Mouse (Mus musculus) limb, embryonic 14.5 days (tissue): Measurements from ENCODE around the gene Cald1. TPM values are rescaled to one million over a fixed set of nuclear protein-coding genes. Genes with fewer than 3 reads are reported as not detected.

ENCODE experiments used
- ATAC-seq: fragments of 200-750 bp; cut with Nextera tagmentation; 2 replicates; pipeline ENCODE4 v1.8.0; 2017; ENCODE audit warnings: low read depth, moderate number of reproducible peaks, moderate TSS enrichment; ENCODE audit not compliant: low FRiP score
- DNase-seq: peaks from one replicate; pipeline ENCODE4 v3.0.0-alpha.2; 2015; ENCODE audit warnings: low spot score
- H3K27ac ChIP-seq: fragments of 300-500 bp; sonication (generic); replicated peaks from 2 replicates; pipeline ENCODE4 v1.5.1; 2014; ENCODE audit warnings: low read depth, mild to moderate bottlenecking, low read length, moderate library complexity, mixed read lengths
- H3K27me3 ChIP-seq: fragments of 300-500 bp; sonication (generic); 2 replicates; pipeline ENCODE4 v1.6.1; 2014; ENCODE audit warnings: low read length, mixed read lengths; ENCODE audit not compliant: control insufficient read depth, insufficient read depth
- H3K36me3 ChIP-seq: fragments of 300-500 bp; sonication (generic); 2 replicates; pipeline ENCODE4 v1.6.1; 2014; ENCODE audit warnings: mild to moderate bottlenecking, low read length, moderate library complexity, mixed read lengths; ENCODE audit not compliant: control insufficient read depth, insufficient read depth
- H3K4me1 ChIP-seq: fragments of 300-500 bp; sonication (generic); 2 replicates; pipeline ENCODE4 v1.6.1; 2014; ENCODE audit warnings: antibody characterized with exemption, low read length, mixed read lengths; ENCODE audit not compliant: control insufficient read depth, insufficient read depth
- H3K4me2 ChIP-seq: fragments of 300-500 bp; sonication (generic); replicated peaks from 2 replicates; pipeline ENCODE4 v1.6.1; 2014; ENCODE audit warnings: low read depth, mild to moderate bottlenecking, low read length, moderate library complexity; ENCODE audit not compliant: severe bottlenecking
- H3K4me3 ChIP-seq: fragments of 300-500 bp; sonication (generic); replicated peaks from 2 replicates; pipeline ENCODE4 v1.5.1; 2014; ENCODE audit warnings: low read length
- H3K9ac ChIP-seq: fragments of 300-500 bp; sonication (generic); 2 replicates; pipeline ENCODE4 v1.6.1; 2014; ENCODE audit warnings: mild to moderate bottlenecking, low read depth, low read length, moderate library complexity; ENCODE audit not compliant: severe bottlenecking
- H3K9me3 ChIP-seq: fragments of 300-500 bp; sonication (generic); 2 replicates; pipeline ENCODE4 v1.6.1; 2016; ENCODE audit warnings: low read length; ENCODE audit not compliant: control insufficient read depth
- POLR2A ChIP-seq: fragments of 200-500 bp; IDR thresholded peaks from 2 replicates; pipeline ENCODE4 v1.8.0; 2012; ENCODE audit warnings: inconsistent platforms, mild to moderate bottlenecking, moderate library complexity, borderline replicate concordance; ENCODE audit not compliant: insufficient read depth, insufficient read length; ENCODE audit errors: extremely low read depth
- WGBS: fragments of 180-500 bp; shearing (Covaris S2); extraction: QIAGEN DNeasy Blood & Tissue Kit; methylation state at CpG from one replicate; pipeline ENCODE4 v1.1.7; 2014; 5-methylcytosine and 5-hydroxymethylcytosine counted together
- polyA plus RNA-seq, 2 experiments: library from polyadenylated mRNA; depleted of rRNA in 1 of 2; stranded (reverse) in 1 of 2; unstranded in 1 of 2; fragments of >200 nt; fragmentation: Nextera tagmentation in 1 of 2; extraction: Ambion mirVana in 1 of 2; gene quantifications; 2 replicates each; pipeline versions ENCODE4 v1.2.1 to v1.2.3; 2012 to 2014

The Cald1 gene
- polyA plus RNA-seq, 2 experiments: 127 to 231 TPM

DNA sequence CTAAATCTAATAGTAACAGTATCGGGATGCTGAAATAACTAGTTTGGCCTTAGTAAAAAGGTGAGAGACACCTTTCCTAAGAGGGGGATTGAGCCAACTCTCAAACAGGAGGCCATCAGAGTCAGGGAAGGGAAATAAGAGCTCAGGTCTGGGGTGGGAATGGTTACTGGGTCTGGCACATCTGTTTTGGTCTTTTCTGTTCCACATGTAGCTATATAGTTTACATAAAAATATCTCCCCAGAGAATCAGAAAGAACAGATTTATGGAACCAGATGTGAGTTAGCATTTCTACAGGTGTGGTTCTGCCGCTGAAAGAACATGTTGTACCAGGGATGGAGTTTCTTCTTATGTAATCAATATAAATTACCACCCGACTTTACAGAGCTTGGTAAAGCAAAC is 17.1 kb downstream of the Cald1 start:
- Histone ChIP-seq H3K27me3 (no peaks in the 10 kb centered on the region), H3K4me3 (no peak overlapping the region), H3K27ac (no peak overlapping the region), H3K36me3 (no peaks in the 10 kb centered on the region), H3K9me3 (no peaks in the 10 kb centered on the region), H3K4me2 (no peak overlapping the region), H3K4me1 (peaks cover 41% of the 10 kb centered on the region), H3K9ac (no peak overlapping the region)
- DNase-seq (peak; percentile 26), ATAC-seq (no peak; the same call in 1 of the 2 replicates)
- WGBS: 32% methylated on average over 3 of the region's 3 CpGs
- TF ChIP-seq POLR2A: no peak

DNA sequence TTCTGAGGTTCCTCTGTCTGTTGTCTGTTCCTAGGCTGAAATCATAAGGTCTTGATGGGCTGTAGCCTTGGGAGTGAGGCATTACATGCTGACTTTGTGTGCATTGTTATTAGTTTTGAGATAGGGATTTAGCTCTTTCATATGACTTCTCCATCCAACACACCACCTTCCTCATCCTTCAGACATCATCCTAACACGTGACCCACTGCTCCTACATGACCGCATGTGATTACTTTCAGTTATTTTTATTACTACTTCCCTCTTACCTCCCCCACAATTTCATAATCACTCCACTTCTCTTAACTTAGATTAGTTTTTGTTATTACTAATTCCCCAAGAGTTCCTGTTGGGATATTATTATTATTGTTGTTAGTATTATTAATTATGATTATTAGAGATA is 21.2 kb downstream of the Cald1 start:
- no peaks in the 10 kb centered on the region for H3K36me3 ChIP-seq
- no peak overlapping the region for H3K4me2 ChIP-seq
- 86% methylated on average over 2 of the region's 2 CpGs for WGBS
- no peaks in the 10 kb centered on the region for H3K9me3 ChIP-seq
- TF ChIP-seq POLR2A: no peak
- DNase-seq: no peak
- H3K27me3 ChIP-seq: no peaks in the 10 kb centered on the region
- no peak overlapping the region for H3K9ac ChIP-seq
- peaks cover 17% of the 10 kb centered on the region for H3K4me1 ChIP-seq
- no peak overlapping the region for H3K27ac ChIP-seq
- H3K4me3 ChIP-seq: no peak overlapping the region
- no peak for ATAC-seq

DNA sequence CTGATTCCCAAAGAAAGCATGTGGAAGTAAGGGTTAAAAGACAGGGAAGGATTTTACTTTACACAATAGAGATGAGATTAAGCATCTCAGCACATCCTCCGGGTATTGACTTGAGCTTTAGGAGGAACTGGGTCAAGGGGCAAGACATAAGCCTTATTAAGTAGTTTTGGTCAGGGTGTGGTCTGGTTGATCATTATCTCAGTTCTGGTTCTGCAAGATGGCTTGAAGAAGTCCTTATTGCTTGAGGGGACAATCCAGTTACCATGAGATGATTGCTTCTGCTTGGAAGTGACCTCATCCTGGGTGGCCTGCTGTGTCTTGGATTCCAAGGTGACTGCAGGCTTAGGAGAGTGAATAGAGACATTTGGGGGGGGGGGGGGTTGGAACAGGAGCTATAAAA is 21.9 kb downstream of the Cald1 start:
- Histone ChIP-seq H3K9ac (no peak overlapping the region), H3K4me1 (peaks cover 10% of the 10 kb centered on the region), H3K4me2 (no peak overlapping the region), H3K27ac (no peak overlapping the region), H3K9me3 (no peaks in the 10 kb centered on the region), H3K27me3 (no peaks in the 10 kb centered on the region), H3K4me3 (no peak overlapping the region), H3K36me3 (no peaks in the 10 kb centered on the region)
- DNase-seq (no peak), ATAC-seq (no peak)
- no peak for TF ChIP-seq POLR2A
- 50% methylated on average over 1 of the region's 1 CpGs for WGBS

DNA sequence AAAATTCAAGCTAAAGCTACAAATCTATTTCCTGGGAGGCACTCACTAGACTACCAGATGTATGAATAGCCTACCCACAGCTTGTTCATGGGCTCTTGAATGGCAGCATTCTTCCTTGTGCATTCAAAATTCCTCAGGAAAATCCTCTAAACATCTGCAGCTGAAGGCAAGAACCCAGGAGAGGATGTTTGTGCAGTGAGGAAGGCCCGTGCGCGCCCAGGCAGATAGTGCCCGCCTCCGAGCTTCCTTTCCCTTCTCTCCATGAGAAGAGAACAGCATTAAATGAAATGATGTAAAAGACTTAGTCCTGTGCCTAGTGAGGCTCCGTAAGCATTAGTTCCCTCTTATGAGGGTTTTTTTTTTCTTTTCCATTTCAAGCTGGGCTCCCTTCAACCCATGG is 24.6 kb downstream of the Cald1 start:
- Histone ChIP-seq H3K4me3 (no peak overlapping the region), H3K36me3 (no peaks in the 10 kb centered on the region), H3K27me3 (no peaks in the 10 kb centered on the region), H3K9ac (no peak overlapping the region), H3K4me1 (peaks cover 7% of the 10 kb centered on the region), H3K27ac (0 out of 2 replicates have a peak overlapping the region, but pooled peaks have one; percentile 26), H3K4me2 (no peak overlapping the region), H3K9me3 (no peaks in the 10 kb centered on the region)
- 74% methylated on average over 6 of the region's 6 CpGs for WGBS
- DNase-seq (no peak), ATAC-seq (no peak)
- no peak for TF ChIP-seq POLR2A

DNA sequence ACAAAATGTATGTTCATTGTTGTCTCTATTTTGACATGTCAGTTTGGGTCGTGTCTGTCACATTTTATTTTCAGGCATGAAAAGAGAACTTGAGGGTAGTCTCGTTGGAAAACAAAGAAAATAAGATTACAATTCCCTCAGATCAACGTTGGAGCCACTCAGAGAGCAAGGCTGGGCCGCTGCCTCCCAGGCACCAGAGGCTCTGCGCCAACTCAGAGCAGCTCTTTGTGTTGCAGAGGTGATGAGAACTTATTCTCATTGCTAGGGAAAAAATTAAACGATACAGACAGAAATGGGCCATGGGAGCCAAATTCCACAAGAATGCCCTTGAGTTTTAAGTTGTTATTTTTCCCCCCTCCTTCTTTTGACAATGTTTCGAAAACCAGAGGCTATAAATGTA is 25.0 kb downstream of the Cald1 start:
- Histone ChIP-seq H3K27me3 (no peaks in the 10 kb centered on the region), H3K4me2 (no peak overlapping the region), H3K36me3 (no peaks in the 10 kb centered on the region), H3K4me1 (peaks cover 7% of the 10 kb centered on the region), H3K9me3 (no peaks in the 10 kb centered on the region), H3K9ac (no peak overlapping the region), H3K4me3 (no peak overlapping the region), H3K27ac (0 out of 2 replicates have a peak overlapping the region, but pooled peaks have one; percentile 26)
- DNase-seq: no peak
- TF ChIP-seq POLR2A: no peak
- 71% methylated on average over 7 of the region's 7 CpGs for WGBS
- no peak for ATAC-seq

DNA sequence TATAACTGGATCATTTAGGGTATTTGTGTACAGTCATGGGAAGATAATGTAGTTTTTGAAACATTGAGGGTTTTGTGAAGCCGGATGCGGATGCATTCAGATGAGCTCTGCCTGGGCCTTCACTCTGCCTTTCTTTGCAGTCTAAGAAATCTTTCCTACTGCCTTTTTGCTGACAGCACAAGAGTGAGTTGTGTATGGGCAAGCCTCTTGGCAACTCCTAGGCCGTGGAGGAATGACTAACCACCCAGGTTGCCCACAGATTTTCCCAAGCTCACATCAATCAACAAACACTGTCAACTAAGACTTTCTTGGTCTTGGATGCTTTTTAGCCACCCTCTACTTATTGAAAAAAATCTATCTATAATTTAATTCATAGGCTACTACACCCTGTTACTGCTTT is 26.2 kb downstream of the Cald1 start:
- no peak overlapping the region for H3K9ac ChIP-seq
- WGBS: 92% methylated on average over 3 of the region's 3 CpGs

More for the DNA sequence above, 26.2 kb downstream of the Cald1 start:
- H3K27ac ChIP-seq: no peak overlapping the region
- no peaks in the 10 kb centered on the region for H3K9me3 ChIP-seq
- TF ChIP-seq POLR2A: no peak
- peaks cover 4% of the 10 kb centered on the region for H3K4me1 ChIP-seq
- H3K27me3 ChIP-seq: no peaks in the 10 kb centered on the region
- no peak overlapping the region for H3K4me3 ChIP-seq
- no peaks in the 10 kb centered on the region for H3K36me3 ChIP-seq
- ATAC-seq: no peak
- H3K4me2 ChIP-seq: no peak overlapping the region
- DNase-seq: no peak
